Mouse (Mus musculus): ENCODE data around the gene Sema4b. TPM values are rescaled to one million over a fixed set of nuclear protein-coding genes. Genes with fewer than 3 reads are reported as not detected.

Sema4b gene
- total and polyA plus RNA-seq, 3 experiments: 1.5 to 9.4 (median 6.7) TPM

- dilution Hi-C loops (cut with MboI; ENCODE audit: extremely low pct_ligation_motif_present, extremely low pct_unique_long_range_greater_than_20kb, low sequenced_read_pairs) (no loop called here), in situ Hi-C loops (cut with MboI; ENCODE audit: low pct_ligation_motif_present, low pct_unique_long_range_greater_than_20kb, low sequenced_read_pairs) (loop anchor here (25.0 kb wide), 1 partner anchor 244 kb away; the partner anchor contains the start of gene Zfp710)
- TF ChIP-seq SMC3 (IDR thresholded peaks at IDR 0.05; ENCODE audit: low read depth, low read length): peak; percentile 64
- TF ChIP-seq CHD2 (IDR thresholded peaks at IDR 0.05; ENCODE audit: low read length): no peak
- TF ChIP-seq TCF12 (IDR thresholded peaks at IDR 0.05; ENCODE audit: low read depth, low read length): no peak
- no peak for TF ChIP-seq SIN3A (IDR thresholded peaks at IDR 0.05; ENCODE audit: low read length)
- peak; percentile 65; the same call in 1 of the 2 replicates for TF ChIP-seq MYC (IDR thresholded peaks at IDR 0.05; ENCODE audit: low read depth, low read length)
- no peak for TF ChIP-seq PAX5 (IDR thresholded peaks at IDR 0.05; ENCODE audit: low read length)
- TF ChIP-seq CHD1 (IDR thresholded peaks at IDR 0.05; ENCODE audit: low read depth, low read length): no peak
- TF ChIP-seq NRF1 (IDR thresholded peaks at IDR 0.05; ENCODE audit: low read depth, low read length): no peak
- no peak for TF ChIP-seq E2F4 (IDR thresholded peaks at IDR 0.05; ENCODE audit: insufficient replicate concordance, low read depth, low read length)
- no peak for TF ChIP-seq MAZ (IDR thresholded peaks at IDR 0.05; ENCODE audit: low read depth, low read length)
- no peak for TF ChIP-seq JUN (IDR thresholded peaks at IDR 0.05; ENCODE audit: insufficient read depth, low read depth, low read length)
- no peak for TF ChIP-seq MXI1 (IDR thresholded peaks at IDR 0.05; ENCODE audit: low read depth, low read length)
- TF ChIP-seq POLR2A (IDR thresholded peaks at IDR 0.05; ENCODE audit: low read depth, low read length): no peak
- TF ChIP-seq MAFK (IDR thresholded peaks at IDR 0.05; ENCODE audit: insufficient replicate concordance, low read length): no peak
- no peak for TF ChIP-seq ZMIZ1 (IDR thresholded peaks at IDR 0.05; ENCODE audit: low read depth, low read length)
- TF ChIP-seq HCFC1 (IDR thresholded peaks at IDR 0.05; ENCODE audit: low read depth, low read length): no peak
- TF ChIP-seq RCOR1 (conservative IDR thresholded peaks at IDR 0.05; ENCODE audit: low read depth, low read length): no peak
- no peak for TF ChIP-seq BHLHE40 (IDR thresholded peaks at IDR 0.05; ENCODE audit: low read depth, low read length)
- TF ChIP-seq ETS1 (conservative IDR thresholded peaks at IDR 0.05; ENCODE audit: low read depth, low read length): no peak
- peak; percentile 52 for TF ChIP-seq ZNF384 (IDR thresholded peaks at IDR 0.05; ENCODE audit: low read depth, low read length)
- peak in 1 of 2 experiments; percentile 74; a peak in 2 of 4 replicates for TF ChIP-seq CTCF (conservative IDR thresholded peaks at IDR 0.05 in 1 of 2, IDR thresholded peaks at IDR 0.05 in 1 of 2; ENCODE audit: low read depth in 2 of 2, low read length in 2 of 2)
- TF ChIP-seq ZC3H11A (IDR thresholded peaks at IDR 0.05; ENCODE audit: low read depth, low read length): 0 out of 2 replicates have a peak, but pooled peaks have one; percentile 26
- TF ChIP-seq GABPA (IDR thresholded peaks at IDR 0.05; ENCODE audit: insufficient replicate concordance, low read depth, low read length): no peak
- peak; percentile 42 for TF ChIP-seq RAD21 (IDR thresholded peaks at IDR 0.05; ENCODE audit: low read depth, low read length)
- TF ChIP-seq KAT2A (IDR thresholded peaks at IDR 0.05; ENCODE audit: insufficient replicate concordance, low read length): no peak
- TF ChIP-seq NELFE (IDR thresholded peaks at IDR 0.05; ENCODE audit: low read depth, low read length): no peak
- no peak for TF ChIP-seq MEF2A (IDR thresholded peaks at IDR 0.05; ENCODE audit: borderline replicate concordance, low read depth, low read length)
- no peak for TF ChIP-seq ELF1 (IDR thresholded peaks at IDR 0.05; ENCODE audit: low read depth, low read length)
- no peak for TF ChIP-seq EP300 (IDR thresholded peaks at IDR 0.05; ENCODE audit: low read length)
- no peak overlapping the region for H3K27ac ChIP-seq (ENCODE audit: insufficient read depth, low read depth)
- DNase-seq (ENCODE audit: extremely low read depth): no peak
- H3K4me1 ChIP-seq (ENCODE audit: control insufficient read depth in 1 of 2, insufficient read depth in 2 of 2): peaks cover 2 to 24% of the 10 kb centered on the region in 2 experiments; a peak in 3 of 4 replicates
- no peaks in the 10 kb centered on the region for H3K36me3 ChIP-seq (replicated peaks in 1 of 2; ENCODE audit: control insufficient read depth in 1 of 2, insufficient read depth in 1 of 2, low read length in 1 of 2)
- no peak overlapping the region for H3K9ac ChIP-seq (ENCODE audit: insufficient read depth, low read depth)
- H3K4me3 ChIP-seq (replicated peaks in 1 of 3; ENCODE audit: low read depth in 2 of 3, low read length in 2 of 3, poor library complexity in 1 of 3): no peak overlapping the region
- H3K4me2 ChIP-seq (ENCODE audit: insufficient read depth, low read depth, poor library complexity, severe bottlenecking): no peak overlapping the region
- H3K9me3 ChIP-seq (replicated peaks; ENCODE audit: low read length): no peaks in the 10 kb centered on the region
- peaks cover 1% of the 10 kb centered on the region for H3K27me3 ChIP-seq (replicated peaks)
- no peaks in the 10 kb centered on the region for H3K79me2 ChIP-seq (replicated peaks; ENCODE audit: control insufficient read depth, extremely low read depth, insufficient read depth, poor library complexity, severe bottlenecking)
Observed at GRCm38 (mm10) chr7:80255981-80256380, 69.3 kb downstream of the Sema4b start.
